Mouse (Mus musculus): ENCODE data around the gene Gpr61. TPM values are rescaled to one million over a fixed set of nuclear protein-coding genes. Genes with fewer than 3 reads are reported as not detected.

Gpr61 gene
- total RNA-seq, 4 experiments from 2014 or later: not detected

DNA sequence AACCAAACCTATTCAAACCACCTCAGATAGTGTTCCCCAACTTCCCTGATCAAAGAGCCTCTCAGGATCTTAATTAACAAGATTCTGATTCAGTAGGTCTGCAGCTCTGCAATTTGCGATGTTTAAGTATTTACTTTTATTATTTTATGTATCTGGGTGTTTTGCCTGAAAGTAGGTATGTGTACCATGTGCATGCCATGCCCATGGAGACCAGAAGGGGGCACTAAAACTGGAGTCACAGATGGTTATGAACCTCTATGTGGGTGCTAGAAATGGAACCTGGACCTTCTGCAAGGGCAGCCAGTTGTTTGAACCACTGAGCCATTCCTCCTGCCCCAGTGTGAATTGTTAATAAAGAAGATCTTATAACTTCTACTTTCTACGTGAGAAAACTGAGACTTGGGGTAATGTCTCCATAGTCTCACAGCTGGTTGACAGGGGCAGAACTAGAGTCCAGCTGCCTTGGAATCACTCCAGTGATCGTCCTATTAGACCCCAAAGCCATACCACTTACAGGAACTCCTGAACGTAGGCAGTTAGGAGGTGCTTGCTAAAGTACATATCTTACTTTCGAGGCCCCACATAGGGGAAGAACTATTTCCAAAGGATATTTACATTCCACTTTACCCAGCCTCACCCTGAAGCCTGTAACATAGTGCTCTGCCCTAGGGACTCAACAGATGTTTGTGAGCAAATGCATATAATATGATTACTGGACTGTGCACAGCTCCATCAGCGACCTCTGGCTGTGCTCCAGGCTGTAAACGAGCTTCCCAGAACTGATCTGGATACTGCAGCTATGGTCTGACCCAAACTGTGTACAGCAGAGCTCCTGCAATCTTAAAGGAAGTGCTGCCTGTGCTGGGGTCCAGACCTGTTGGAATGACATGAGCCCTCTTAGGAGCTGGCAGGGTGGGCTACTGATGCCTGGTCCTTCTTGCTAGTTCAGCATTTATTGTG is 24.4 kb upstream of the Gpr61 start:
- DNase-seq (ENCODE audit: low spot score): no peak

DNA sequence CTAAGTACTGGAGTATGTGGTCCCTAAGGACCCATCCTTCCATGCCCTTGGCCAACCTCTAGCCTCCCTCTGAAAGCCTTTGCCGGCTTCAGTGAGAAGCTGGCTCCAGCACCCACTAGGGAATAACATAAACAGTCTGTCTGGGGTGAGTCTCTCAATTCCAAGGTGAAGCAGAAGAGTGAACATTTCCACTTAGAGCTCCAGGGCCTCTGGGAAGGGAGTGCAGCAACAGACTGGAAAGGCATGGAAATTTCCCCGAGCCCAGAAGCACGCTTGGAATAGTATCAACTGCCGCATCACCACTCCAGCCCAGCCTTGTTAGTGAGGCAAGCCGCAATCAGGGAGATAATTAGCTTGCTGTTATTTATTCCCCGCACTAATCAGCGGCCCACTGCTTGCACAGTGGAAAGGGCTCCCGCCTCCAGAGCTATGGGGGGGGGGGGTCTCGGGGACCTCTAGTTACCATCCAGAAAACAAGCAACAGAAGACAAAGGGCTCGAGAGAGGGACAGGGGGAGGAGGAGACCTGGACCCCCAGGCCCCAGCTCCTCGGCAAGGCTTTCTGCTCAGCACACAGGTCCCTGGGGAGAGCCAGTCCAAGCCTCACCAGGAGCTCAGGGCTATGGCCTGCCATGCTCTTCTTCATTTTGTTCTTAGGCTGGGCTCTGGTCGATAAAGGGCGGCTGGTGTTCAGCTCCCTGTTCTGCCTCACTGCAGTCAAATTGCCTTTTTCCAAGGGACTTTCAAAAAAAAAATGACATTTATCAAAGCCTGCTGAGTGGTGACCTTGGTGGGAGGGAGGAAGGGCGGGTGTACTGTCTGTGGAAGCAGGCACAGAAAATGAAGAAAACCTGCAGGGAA is 20.2 kb upstream of the Gpr61 start:
- DNase-seq (ENCODE audit: low spot score): peak; percentile 40

DNA sequence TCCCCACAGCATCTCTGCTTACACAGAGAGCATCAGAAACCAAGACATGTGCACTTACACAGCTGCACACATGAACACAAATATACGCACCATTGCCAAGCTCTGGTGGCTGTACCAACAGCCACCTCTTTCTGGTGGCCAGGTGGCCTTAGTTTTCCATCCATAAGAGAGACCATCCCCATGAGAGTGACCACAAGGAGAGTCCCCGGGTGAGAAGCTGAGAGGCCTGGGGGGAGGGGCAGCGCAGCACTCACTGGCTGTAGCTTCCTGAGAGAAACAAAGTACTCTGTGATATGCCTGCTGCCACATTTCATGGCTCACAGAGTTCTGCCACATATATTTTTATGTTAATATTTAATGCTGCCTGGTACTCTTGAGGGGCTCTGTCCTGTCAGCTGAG is 14.5 kb upstream of the Gpr61 start:
- no peak for DNase-seq (ENCODE audit: low spot score)

GRCm38 (mm10) chr3:108167499-108167898 is 12.8 kb upstream of the Gpr61 start:
- no peak for DNase-seq (ENCODE audit: low spot score)

DNA sequence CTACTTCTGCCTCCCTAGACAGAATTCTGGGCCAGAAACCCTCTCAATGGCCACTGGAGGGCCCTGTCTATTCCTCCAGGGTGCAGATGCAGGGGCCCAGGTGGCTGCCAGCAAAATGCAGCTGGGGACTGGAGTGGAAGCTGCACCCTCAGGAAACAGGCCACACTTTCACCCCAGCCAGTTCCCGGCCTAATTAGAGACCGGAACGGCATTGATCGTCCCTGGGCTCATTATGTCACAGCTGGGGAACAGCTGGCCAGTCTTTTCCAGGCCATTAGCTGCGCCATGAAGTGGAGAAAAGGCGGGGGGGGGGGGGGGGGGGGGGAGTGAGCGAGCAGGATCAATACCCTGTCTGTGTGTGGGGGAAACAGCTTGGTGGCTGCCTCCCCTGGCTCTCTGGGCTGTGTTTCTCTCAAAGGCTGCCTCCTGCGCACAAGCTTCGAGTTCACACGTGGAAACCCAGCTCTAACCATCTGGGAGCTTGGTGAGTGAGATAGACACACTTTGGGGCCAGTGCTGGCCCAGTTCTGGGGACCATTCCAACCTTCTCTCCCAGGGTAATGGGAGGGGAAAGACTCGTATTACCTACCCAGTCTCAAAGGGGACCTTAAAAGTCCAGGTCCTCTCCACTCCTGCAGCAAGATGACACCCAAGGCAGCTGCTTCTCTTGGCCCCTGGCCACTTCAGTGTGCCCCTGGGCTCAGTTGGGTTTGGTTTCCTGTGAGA is 12.0 kb upstream of the Gpr61 start:
- peak; percentile 48 for DNase-seq (ENCODE audit: low spot score)

GRCm38 (mm10) chr3:108165532-108166315 is 11.0 kb upstream of the Gpr61 start:
- no peak for DNase-seq (ENCODE audit: low spot score)

DNA sequence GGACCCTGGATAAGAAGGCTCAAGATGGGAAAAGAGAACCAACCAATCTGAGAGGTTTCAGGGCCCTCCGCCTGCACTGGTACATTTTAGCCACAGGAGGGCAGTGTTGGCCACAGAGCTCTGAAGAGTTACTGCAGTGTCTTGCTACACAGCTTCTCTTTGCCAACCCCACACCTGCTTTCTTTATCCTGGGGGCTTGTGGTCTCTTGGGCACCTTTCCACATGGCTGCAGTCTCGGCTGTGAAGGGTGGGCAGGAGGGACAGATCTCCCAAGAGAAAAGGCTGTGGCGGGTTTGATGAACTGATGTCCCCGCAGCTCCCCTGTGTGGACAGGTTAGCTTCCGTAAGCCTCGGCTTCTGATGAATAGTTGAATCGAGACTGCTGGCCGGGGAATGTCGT is 10.1 kb upstream of the Gpr61 start:
- DNase-seq (ENCODE audit: low spot score): peak; percentile 78

DNA sequence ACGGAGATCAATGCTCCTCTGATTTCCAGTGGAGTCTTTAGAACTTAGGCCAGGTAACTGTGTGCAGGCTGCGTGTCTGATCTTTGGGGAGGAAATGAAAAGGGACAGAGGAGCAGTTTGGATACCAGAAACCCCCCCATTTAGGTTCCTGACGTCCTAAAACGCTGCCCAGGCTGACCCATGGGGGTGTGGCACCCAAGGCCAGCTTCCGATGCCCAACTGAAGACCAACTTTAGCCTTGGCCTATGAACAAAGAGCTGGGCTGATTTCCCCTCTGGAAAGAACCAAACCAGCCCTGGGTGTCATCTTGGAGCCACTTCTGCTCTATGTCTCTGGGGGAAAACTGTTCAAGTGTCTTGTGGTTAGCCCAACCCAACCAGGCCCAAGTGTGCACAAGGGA is 9.4 kb upstream of the Gpr61 start:
- no peak for DNase-seq (ENCODE audit: low spot score)

DNA sequence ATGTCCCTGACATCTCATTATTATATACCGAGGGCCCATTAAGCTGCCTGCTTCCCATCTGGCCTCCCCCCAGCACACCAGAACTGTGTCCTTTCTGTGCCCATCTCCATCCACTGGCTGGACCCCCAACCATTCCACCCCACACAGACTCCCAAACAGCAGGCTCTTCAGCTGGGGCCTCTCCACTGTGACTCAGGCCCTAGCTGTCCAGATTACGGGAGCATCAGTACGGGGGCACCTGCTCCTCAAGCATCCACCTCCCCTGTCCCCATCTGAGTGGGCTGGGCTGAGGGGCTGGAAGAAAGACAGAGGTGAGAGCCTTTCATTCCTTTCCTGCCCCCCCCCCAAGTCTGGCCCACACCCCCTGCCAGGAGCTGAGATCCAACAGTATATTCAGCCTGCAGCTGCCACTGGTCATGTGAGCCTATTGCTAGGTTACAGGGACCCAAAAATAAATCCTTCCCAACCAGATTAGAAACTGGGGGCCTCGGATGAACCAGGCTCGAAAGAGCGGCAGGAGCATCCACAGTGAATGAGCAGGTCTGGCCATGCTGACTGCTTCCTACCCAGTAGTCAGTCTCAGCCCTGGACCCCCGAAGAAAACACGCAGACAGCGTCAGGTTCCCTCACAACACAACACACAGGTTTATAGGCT is 3.8 kb upstream of the Gpr61 start:
- DNase-seq (ENCODE audit: low spot score): no peak

GRCm38 (mm10) chr3:108152290-108152689 is 2.4 kb downstream of the Gpr61 start:
- DNase-seq (ENCODE audit: low spot score): no peak

DNA sequence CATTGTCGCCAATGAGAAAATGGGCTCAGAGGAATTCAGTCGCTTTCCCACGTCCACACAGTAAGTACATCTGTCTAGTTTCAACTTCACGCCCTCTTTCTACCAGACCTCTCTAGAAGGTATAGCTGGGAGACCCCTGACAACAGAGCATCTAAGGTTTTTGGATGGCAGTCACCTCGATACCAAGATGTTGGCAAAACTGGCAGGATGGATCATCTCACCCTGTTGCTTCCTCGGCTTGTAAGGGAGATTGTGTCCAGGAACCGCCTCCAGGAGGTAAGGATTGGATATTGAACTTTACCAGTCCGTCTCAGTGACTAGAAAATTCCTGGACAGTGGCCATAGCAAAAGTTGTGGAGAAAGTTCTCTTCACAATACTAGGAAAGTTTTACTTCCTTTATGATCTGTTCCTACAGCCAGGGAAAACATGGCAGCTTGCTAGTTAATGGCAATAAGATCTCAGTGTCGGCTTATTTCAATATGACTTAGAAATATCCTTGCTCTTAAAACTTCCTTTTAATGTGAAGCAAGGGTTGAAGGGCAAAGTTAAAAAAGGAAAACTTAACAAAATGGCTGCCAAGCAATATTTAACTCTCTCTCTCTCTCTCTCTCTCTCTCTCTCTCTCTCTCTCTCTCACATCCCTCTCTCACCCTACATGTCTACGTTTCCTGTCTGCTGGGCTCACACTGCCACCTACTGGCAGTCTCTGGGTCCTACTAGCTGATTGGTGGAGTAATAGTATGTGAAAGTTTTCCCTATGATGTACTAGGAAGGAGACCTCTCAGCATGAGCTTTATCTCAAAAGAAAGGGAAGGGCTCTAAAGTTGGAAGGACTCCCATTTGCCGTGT is 7.1 kb downstream of the Gpr61 start:
- DNase-seq (ENCODE audit: low spot score): peak; percentile 86

DNA sequence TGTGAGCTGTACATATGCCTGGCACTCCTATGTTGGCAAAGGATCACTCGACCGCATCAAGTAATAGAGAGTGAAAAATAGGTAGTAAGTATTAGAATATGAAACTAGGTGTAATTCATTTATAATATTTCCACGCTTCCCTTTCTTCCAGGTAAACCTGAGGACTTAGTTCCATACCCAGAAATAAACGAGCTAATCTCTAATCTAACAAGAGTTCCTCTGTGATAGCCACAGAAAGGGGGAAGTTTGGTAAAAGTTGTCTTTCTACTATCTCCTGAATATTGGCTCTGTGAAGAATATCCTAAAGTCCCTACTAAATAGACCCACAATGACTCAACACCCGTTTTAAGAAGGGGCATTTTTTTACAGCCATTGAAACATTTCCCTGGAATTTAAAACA is 8.0 kb downstream of the Gpr61 start:
- DNase-seq (ENCODE audit: low spot score): no peak

GRCm38 (mm10) chr3:108145534-108146445 is 8.9 kb downstream of the Gpr61 start, which contains the start of gene Gnai3:
Gene Gnai3, minus strand, starts transcription at chr3:108146146.
- peak; percentile 91 for DNase-seq (ENCODE audit: low spot score)

- DNase-seq (ENCODE audit: low spot score): no peak
Observed at GRCm38 (mm10) chr3:108140786-108141185, 13.9 kb downstream of the Gpr61 start.

DNA sequence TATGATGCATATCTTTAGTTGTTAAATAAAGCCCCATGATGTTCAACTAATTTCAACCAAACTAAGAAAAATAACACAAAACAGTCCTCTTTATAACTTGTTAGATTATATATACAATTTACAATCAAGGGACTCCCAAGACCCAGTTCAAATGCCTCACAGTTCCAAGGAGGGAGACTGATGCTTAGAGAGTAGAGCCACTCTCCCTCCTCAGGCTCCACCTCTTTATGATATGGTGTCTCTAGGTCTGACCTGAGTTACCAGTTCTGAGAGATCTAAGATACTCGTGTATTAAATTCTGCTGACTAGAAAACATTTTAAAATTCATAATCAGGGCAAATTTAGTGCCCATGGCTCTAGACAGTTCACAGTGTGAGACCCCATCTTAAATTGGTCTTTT is 15.6 kb downstream of the Gpr61 start:
- no peak for DNase-seq (ENCODE audit: low spot score)

- no peak for DNase-seq (ENCODE audit: low spot score)
Observed at GRCm38 (mm10) chr3:108134701-108135100, 20.0 kb downstream of the Gpr61 start.

GRCm38 (mm10) chr3:108132484-108132883 is 22.2 kb downstream of the Gpr61 start:
- no peak for DNase-seq (ENCODE audit: low spot score)

DNA sequence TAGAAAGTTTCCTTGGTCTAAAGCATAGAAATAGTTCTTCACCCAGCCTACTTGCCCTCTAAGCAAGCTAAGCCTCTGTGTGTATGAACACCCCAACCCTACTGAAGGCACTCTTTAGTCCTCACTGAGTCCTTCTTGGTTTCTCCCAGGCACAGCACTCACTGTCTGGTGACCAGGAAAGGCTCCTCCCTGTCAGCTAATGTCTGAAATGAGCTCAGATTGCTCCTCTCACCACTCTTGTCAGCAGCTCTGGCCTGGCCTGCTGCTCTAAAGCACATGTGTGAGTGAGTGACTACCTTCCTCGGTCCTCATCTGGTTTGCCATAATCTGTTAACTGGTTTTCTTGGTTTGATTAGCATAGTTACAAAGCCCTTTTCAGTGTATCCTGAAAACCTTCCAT is 22.9 kb downstream of the Gpr61 start:
- DNase-seq (ENCODE audit: low spot score): no peak
